Mouse (Mus musculus): Measurements from ENCODE around the gene Olfr800. TPM values are rescaled to one million over a fixed set of nuclear protein-coding genes. Genes with fewer than 3 reads are reported as not detected.

The Olfr800 gene
- polyA plus RNA-seq, 1 experiment = 0.01 TPM

DNA sequence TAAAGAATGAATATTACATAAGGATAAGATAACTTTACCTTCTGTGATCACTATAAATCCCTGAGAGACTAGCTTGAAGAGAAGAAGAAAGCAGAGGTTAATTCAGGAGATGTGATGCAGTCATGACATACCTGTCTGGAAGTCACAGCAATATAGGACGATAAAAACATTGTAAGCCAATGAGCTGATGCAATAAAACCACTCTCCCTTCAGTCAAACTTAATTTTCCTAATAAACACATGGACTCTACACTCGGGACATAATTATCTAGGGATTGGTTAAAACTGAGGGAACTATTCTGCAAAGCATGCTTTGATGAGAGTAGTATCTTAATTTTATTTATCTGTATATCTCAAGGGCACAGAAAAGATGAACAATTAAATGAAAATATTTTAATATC is 36.7 kb downstream of the Olfr800 start, which contains the start of gene Olfr803:
Gene Olfr803 (minus strand): TSS at position 101 of the 400 bp plus-strand sequence.
- Histone ChIP-seq H3K4me1 (ENCODE audit: control insufficient read depth) (no peaks in the 10 kb centered on the region), H3K9me3 (ENCODE audit: control insufficient read depth, low read length) (peaks cover 15% of the 10 kb centered on the region), H3K36me3 (ENCODE audit: control insufficient read depth) (no peaks in the 10 kb centered on the region), H3K4me3 (replicated peaks) (no peak within 1 kb of the TSS), H3K27me3 (ENCODE audit: control insufficient read depth) (no peaks in the 10 kb centered on the region)
- no peak for TF ChIP-seq GATA1 (IDR thresholded peaks at IDR 0.05; ENCODE audit: low read length)
- no peak for TF ChIP-seq TAL1 (IDR thresholded peaks at IDR 0.05; ENCODE audit: low read length)

DNA sequence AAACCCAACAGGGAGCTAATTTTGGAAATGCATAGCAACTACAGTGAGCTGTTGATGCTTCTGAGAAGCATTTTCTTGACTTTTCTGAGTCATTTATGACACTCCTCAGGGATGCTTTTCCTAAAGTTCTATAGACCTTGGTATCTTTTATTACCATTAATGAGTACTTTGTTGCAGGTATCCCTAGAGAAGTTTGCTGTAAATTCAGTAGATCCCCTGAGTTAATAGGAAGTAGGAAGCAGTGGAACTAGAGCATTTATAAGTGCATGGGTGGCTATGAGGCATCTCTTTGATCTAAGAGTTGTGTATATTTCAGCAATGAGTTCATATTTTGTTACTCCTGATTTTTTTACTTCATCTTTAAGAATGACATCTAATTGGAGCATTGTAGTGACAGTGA is 45.4 kb downstream of the Olfr800 start, which contains the start of gene Olfr804:
Gene Olfr804 (plus strand): TSS at position 301 of the 400 bp plus-strand sequence.
- Histone ChIP-seq H3K27me3 (ENCODE audit: control insufficient read depth) (no peaks in the 10 kb centered on the region), H3K4me1 (ENCODE audit: control insufficient read depth) (no peaks in the 10 kb centered on the region), H3K4me3 (replicated peaks) (no peak within 1 kb of the TSS), H3K36me3 (ENCODE audit: control insufficient read depth) (no peaks in the 10 kb centered on the region), H3K9me3 (ENCODE audit: control insufficient read depth, low read length) (peaks cover 2% of the 10 kb centered on the region; the same call in 1 of the 2 replicates)
- TF ChIP-seq GATA1 (IDR thresholded peaks at IDR 0.05; ENCODE audit: low read length) = no peak
- no peak for TF ChIP-seq TAL1 (IDR thresholded peaks at IDR 0.05; ENCODE audit: low read length)

Other genes starting within 250 kb of the Olfr800 start
- gene Olfr786, start 230.4 kb upstream of the Olfr800 start, polyA plus RNA-seq (2012) = not detected in 2 replicates
- gene Olfr787, start 195.8 kb upstream of the Olfr800 start, polyA plus RNA-seq (2012) = not detected in 2 replicates
- not detected in 2 replicates for gene Olfr788, start 186.7 kb upstream of the Olfr800 start, polyA plus RNA-seq (2012)
- not detected in 2 replicates for gene Olfr789, start 172.9 kb upstream of the Olfr800 start, polyA plus RNA-seq (2012)
- gene Olfr790, start 159.2 kb upstream of the Olfr800 start, polyA plus RNA-seq (2012) = not detected in 2 replicates
- gene Olfr791, start 135.9 kb upstream of the Olfr800 start, polyA plus RNA-seq (2012) = not detected in 2 replicates
- gene Olfr792, start 118.5 kb upstream of the Olfr800 start, polyA plus RNA-seq (2012) = not detected in 2 replicates
- not detected in 2 replicates for gene Olfr794, start 90.0 kb upstream of the Olfr800 start, polyA plus RNA-seq (2012)
- gene Olfr796, start 45.1 kb upstream of the Olfr800 start, polyA plus RNA-seq (2012) = not detected in 2 replicates
- not detected in 2 replicates for gene Olfr798, start 29.8 kb upstream of the Olfr800 start, polyA plus RNA-seq (2012)
- not detected in 2 replicates for gene Olfr799, start 20.2 kb upstream of the Olfr800 start, polyA plus RNA-seq (2012)
- gene Olfr801, start 16.2 kb downstream of the Olfr800 start, polyA plus RNA-seq (2012) = not detected in 2 replicates
- gene Olfr802, start 30.5 kb downstream of the Olfr800 start, polyA plus RNA-seq (2012) = not detected in 2 replicates
- gene Olfr803, start 36.6 kb downstream of the Olfr800 start, polyA plus RNA-seq (2012) = not detected in 2 replicates
- gene Olfr804, start 45.5 kb downstream of the Olfr800 start, polyA plus RNA-seq (2012) = not detected in 2 replicates
- not detected in 2 replicates for gene Olfr805, start 71.7 kb downstream of the Olfr800 start, polyA plus RNA-seq (2012)
- not detected in 2 replicates for gene Olfr806, start 84.2 kb downstream of the Olfr800 start, polyA plus RNA-seq (2012)
- not detected in 2 replicates for gene Olfr807, start 100.1 kb downstream of the Olfr800 start, polyA plus RNA-seq (2012)
- not detected in 2 replicates for gene Olfr808, start 107.8 kb downstream of the Olfr800 start, polyA plus RNA-seq (2012)
- gene Olfr809, start 116.9 kb downstream of the Olfr800 start, polyA plus RNA-seq (2012) = not detected in 2 replicates
- not detected in 2 replicates for gene Olfr810, start 137.2 kb downstream of the Olfr800 start, polyA plus RNA-seq (2012)
- not detected in 2 replicates for gene Olfr811, start 146.7 kb downstream of the Olfr800 start, polyA plus RNA-seq (2012)
- gene Olfr812, start 188.4 kb downstream of the Olfr800 start, polyA plus RNA-seq (2012) = not detected in 2 replicates
- not detected in 2 replicates for gene Olfr813, start 197.7 kb downstream of the Olfr800 start, polyA plus RNA-seq (2012)
- gene Olfr814, start 222.2 kb downstream of the Olfr800 start, polyA plus RNA-seq (2012) = not detected in 2 replicates
- gene Olfr815, start 248.2 kb downstream of the Olfr800 start, polyA plus RNA-seq (2012) = not detected in 2 replicates